Mouse (Mus musculus): ENCODE measurements at regions not wholly inside any gene's neighbourhood (a gene's known extent, or its start where the extent isn't known, plus 50 kb on each side); places are given as distances from the start of the nearest gene placed in this dataset.
"Not testable (repeated sequence)": the region's sequence is repeated elsewhere in the genome, so short reads cannot be mapped to it uniquely, and the experiment has no call there.

DNA sequence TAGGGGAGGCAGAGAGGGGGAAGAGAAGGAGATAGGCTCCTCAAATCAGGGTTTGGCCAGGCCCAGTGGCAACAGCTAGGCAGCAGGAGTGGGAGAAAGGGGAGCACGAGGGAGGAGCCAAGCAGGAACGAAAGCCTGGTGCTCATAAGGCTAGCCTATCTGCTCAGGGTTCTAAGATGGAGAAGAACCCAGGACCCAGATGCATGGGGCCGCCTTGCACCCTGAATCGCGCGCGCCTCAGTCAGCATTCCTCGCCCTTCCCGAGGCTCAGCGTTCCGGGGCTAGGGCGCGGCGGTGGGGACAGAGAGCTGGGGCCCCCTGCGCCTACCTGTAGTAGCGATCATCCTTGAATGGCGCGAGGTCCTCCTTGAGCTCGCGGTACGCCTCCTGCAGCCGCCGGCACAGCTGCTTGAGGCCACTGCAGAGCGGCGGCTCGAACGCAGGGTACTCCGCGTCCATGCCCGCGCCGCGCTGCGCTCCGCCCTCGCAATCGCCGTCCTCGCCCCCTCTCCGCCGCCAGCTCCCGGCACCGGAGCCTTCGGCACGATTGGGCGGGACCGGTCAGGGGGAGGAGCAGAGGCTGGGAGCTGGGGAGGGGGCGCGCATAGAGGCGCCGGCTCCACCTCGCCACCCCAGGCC lies 60.1 kb downstream of the Dynlt1b start:
- DNase-seq (ENCODE audit: low spot score in 2 of 2), result not testable (repeated sequence)

DNA sequence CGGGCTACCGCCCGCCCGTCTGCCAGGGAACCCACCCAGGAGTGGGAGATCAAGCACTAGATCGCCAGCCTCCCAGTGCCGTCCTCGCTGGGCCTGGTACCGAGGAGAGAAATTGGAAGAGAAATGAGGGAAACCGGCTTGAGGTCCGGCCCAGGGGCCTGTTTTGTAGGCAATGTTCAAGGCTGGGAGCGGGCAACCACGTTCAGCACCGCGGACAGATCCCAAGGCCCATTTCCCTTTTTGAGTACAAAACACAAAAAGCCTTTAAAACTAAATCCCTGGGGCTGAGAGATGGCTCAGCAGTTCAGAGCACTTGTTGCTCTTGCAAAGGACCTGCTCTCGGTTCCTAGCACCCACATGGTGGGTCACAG lies 60.6 kb downstream of the Dynlt1b start:
- not testable (repeated sequence) for DNase-seq (ENCODE audit: low spot score in 2 of 2)

DNA sequence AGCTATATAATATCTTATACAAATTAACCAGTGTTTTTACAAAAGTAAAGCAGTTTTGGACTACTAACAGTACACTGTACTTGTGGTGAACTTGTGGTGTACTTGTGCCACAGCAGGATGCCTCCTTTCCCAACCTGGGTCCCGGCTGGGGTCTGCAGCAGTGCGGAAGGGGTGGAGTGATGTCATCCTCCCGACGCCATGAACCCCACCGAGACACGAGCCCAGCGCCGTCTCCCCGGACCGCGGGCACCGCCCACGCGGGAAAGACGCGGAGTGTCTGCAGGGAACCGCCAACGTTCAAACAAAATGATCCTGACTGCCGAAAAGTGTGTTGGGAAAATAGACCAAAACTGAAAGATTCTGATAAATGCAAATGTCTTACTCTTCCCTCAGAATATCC lies 62.6 kb downstream of the Dynlt1b start:
- peak in 1 of 2 experiments; percentile 18 for DNase-seq (ENCODE audit: low spot score in 2 of 2)

DNA sequence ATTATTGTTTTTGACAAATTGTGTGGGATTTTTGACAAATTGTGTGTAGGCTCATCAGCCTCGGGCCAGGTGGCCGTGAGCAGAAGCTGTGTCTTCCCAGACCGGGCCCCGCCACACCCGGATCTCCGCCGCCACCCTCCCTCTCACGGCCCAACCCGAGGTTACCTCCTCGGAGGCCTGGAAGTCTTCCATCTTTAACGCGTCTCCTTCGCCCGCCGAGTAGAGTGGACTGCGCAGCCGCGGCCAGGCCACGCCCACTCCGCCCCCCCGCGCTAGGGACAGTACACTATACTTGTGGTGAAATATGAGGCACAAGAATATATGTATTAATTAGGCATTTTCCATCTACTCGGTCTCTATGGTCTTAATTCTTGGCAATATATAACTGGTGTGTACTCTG lies 63.0 kb downstream of the Dynlt1b start:
- DNase-seq (ENCODE audit: low spot score in 2 of 2), result peak; percentile 76 to 80

DNA sequence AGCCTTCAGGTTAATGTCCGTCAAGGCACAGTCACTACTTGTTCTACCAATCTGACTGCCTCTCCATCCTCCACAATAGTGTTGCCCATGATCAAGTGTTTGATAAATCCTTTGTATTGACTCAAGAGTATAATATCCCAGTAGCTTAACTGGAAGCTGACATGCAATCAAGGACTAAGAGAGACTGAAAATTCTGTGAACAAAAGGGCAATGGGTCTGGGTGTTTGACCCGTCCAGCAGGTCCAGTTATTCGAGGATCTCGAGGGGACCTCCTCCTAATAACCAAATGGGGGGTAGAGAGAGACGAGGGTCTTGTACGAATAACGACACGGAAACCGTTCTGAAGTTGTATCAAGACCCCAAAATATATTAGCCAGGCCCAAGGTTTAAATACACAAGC lies 66.6 kb downstream of the Dynlt1b start:
- not testable (repeated sequence) for DNase-seq (ENCODE audit: low spot score in 2 of 2)

DNA sequence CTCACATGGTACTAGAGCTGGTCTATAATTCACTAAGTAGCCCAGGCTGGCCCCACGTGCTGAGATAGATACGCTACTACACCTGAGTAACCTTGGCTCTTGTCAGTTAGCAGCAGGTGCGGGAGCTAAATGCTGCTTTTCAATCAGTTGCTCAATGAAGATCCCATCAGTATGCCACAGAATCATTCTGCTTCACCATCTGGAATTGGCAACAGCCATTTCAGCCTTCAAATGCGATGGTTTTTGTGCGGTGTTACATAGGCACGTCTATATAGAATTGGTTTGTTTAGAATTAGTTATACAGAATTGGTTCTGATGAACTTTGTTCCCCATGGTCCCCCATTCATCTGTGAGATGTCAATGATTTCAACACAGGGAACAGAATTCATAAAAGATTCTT lies 72.8 kb downstream of the Dynlt1b start:
- DNase-seq (ENCODE audit: low spot score in 2 of 2), result not testable (repeated sequence)

DNA sequence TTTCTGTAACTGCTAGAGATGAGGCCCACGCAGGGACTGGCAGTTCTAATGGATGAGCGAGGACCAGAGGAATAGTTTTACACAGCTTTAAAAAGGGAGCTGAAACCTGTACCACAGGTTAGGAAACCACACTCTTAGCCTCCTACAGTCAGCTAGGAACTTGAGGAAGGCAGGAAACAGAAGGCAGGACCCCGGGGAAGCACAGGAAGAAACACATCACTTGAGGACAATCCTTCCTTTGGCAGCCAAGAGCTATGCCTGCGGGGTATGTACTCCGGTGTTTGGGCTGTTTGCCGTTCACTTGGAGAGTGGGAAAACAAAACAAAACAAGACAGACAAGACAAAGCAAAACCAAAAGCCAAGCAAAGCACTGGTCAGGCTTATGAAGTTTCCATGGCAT lies 76.0 kb downstream of the Dynlt1b start:
- not testable (repeated sequence) for DNase-seq (ENCODE audit: low spot score in 2 of 2)

DNA sequence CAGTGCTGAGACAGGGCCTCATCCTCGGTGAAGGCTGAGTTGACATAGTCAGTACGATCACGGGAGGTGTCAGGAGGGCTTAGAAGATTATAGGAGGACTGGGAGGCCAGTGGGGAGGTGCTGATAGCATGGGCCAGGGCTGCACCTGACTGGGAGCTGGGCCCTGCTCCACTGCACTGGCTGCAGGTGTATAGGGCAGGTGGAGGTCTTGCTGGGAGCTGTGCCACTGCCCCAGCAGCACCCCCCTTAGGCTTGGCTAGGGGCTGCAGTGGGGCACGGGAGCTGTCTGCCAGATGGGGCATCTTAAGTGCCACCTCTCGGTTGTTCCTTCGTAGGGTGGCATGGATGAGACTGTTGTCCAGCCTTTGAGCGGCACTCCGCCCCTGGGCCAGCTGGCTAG lies 85.2 kb downstream of the Dynlt1b start:
- not testable (repeated sequence) for DNase-seq (ENCODE audit: low spot score in 2 of 2)

DNA sequence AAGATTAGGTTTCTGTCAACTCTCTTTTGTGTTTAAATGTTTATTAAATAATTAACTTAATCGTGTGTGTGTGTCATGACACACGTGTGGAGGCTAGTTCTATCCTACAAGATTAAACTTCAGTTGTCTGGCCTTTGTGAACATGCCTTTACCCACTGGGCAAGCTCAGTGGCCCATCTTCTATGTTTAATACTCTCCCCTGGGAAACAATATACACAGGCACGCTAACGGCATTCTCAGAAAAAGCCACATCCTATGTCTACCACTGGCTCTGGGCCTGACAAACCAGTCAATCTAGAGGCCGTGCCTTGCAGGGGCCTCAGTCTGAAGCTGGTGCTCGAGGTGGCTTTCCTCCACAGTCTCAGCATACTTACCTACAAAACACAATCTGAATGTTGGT lies 82.4 kb upstream of the Dynlt1c start:
- not testable (repeated sequence) for DNase-seq (ENCODE audit: low spot score in 2 of 2)

DNA sequence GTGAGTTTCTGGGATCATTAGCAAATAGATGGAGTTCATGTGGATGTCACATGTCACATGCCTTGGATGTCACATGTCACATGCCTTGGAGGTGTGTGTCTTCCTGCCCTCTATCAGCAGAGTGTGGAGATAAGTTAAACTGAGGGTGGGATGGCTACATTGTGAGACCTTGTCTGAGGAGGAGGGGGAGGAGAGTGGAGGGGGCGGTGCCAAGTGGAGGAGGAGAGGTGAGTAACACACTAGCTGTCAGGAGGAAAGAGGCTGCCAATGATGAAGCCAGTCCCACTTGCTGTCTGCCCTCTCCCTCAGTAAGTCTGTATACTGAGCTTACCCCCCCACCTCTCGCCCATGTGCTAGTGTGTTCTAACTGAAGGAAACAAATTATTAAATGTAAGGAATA lies 81.5 kb upstream of the Dynlt1c start:
- DNase-seq (ENCODE audit: low spot score in 2 of 2), result not testable (repeated sequence)

DNA sequence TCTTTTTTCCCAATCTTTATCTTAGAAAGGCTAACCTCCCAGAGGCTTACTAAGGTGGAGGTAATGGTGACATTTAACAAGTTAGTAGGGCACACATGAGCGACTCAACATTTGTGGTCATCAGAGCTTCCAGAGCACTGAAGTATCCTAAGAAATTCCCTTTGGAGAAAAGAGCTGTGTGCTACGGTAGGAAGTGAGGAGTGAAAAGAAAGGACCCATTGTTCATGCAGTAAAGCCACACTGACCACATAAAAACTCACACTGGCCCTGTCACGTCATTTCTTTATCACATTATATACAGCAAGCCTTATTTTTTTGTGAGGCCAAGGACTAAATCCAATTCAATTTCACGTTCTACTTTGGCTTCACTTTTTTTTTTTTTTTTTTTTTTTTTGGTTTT lies 80.7 kb upstream of the Dynlt1c start:
- DNase-seq (ENCODE audit: low spot score in 2 of 2), result not testable (repeated sequence)

DNA sequence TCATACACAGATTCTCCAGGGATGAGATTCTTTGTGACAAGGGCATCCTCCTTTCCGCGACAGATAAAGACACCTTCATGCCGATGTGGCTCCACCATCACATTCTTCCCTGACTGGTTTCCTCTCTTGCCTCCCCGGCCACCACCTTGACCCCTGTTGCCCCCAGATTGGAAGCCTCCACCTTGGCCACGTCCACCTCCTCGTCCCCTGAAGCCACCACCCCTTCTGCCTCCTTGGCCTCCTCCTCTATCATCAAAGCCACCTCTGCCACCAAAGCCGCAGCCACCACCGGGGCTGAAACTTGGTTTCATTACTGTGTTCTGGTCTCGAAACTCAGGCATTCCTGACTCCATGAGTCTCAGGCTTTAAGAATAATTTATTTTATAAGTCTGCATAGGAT lies 79.3 kb upstream of the Dynlt1c start:
- DNase-seq (ENCODE audit: low spot score in 2 of 2), result peak in 1 of 2 experiments; percentile 59

DNA sequence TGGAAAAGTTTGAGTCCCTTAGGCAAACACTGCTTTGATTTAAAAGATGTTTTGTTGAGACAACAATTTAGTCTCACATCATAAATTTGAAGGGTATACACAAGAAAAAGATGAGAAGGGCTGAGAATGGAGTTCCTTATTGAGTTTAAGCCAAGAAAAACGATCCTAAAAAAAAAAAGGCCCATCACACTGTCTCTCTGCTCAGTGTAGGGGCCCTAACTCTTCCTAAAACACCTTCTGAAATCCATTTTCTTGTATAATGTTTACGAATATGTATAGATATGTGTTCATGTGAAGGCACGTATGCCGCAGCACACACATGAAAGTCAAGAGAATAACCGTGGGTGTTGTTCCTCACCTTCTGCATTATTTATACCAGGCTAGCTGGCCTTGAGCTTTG lies 62.7 kb upstream of the Dynlt1c start:
- DNase-seq (ENCODE audit: low spot score in 2 of 2), result not testable (repeated sequence)

DNA sequence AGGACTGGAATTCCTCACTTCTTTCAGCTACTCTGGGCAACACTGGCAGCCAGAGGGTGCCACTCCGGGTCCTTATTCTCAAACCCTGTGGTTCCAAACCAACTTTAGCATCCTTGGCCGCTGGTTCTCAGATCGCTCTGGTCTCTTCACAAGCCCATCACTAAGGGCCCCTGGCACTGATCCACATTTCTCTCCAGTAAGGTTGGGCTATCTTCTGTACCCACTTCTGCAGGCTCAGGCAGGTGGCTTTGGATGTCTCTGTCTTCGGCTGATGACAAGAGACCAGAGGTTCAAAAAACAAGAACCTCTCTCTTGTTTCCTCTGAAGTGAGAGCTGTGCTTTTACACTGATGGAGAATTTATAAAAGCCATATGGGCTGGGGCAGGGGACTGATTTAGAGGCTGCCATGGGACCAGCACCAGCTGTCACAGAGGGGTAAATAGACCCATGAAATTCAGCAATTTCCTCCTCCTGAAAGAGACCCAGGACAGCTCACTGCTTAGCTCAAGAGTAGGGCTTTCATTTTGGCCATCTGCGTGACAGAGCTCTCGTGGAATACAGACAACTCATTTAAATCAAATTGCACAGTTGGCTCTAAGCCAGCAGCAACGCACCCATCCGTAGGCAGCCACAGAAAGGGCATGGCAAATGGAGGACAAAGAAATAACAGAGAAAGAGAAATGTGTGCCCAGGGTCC lies 54.3 kb upstream of the Dynlt1c start:
- not testable (repeated sequence) for DNase-seq (ENCODE audit: low spot score in 2 of 2)

DNA sequence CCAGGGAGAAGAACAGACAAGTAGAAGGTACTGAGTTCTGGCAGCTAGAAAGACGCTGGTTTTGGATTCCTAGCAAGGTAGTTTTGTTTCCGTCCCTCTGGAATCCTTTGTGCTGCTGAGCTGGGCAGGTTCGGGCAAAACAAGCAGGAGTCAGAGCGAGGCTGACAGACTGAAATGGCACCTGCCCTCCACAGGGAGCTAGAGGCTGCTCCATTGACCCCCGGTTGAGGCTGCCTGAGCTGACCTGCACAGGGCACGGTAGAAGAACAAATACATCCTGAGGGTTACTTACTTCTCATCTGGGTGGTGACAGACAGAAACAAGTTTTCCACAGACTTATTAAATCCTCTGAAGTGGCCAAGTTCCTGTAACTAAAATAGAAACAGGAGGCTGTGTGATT lies 53.5 kb upstream of the Dynlt1c start:
- DNase-seq (ENCODE audit: low spot score in 2 of 2), result not testable (repeated sequence)

All from urinary bladder, postnatal 4 days (tissue).